Mouse (Mus musculus) monocyte, adult 5-6 weeks (primary cell): ENCODE measurements around the gene Patj. TPM values are rescaled to one million over a fixed set of nuclear protein-coding genes. Genes with fewer than 3 reads are reported as not detected.

Experiments
- ATAC-seq: fragments of 153-309, 156-312 bp; replicated peaks from 2 replicates; pipeline ENCODE4 v1.8.0; 2017; ENCODE audit warnings: mild to moderate bottlenecking; ENCODE audit not compliant: low TSS enrichment, insufficient number of reproducible peaks, severe bottlenecking, poor library complexity, low FRiP score
- total RNA-seq: library from RNA; stranded (forward); fragments of 200-1000, 200-491, 200-594 nt; gene quantifications from 3 replicates; pipeline ENCODE4 v1.2.3, GENCODE M21; 2017

Patj gene
- total RNA-seq, 1 experiment from 2014 or later, result 3.1 TPM

DNA sequence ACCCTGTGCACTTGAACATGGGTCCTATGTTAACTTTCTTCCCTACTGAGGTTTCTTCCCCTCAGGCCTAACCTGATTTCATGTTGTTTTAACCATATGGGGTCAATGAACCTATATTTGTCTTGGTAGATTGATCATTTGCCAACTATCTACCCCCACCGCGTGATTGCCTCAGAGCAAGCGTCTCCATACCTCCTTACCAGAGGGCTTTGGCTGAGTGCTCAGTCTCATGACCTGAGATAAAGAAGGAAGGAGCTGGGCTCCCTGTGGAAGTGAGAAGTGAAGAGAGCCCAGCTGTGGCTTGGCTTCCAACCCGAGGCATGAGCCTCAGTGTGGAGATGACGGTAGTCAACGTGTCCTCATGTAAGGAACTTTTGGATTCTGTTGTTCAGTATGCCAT is 160.9 kb downstream of the Patj start:
- no peak for ATAC-seq

DNA sequence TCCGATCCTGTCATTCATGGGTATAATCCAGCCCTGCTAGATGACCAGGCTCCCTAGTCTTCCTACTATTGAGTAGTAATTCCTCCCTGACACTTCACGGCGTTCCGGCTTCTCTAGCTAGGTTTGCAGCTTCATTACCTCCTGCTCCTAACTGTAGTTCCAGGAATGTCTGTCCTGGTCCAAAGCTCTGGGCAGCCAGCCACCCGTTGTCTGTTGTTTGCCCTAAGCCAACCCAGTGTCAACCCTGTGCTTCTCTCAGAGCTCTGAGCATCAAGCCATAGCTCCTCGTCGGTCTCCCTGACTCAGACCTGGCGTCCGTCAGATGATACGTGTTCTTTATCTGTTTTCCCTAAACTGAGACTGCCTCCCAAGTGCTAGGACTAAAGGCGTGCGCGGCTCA is 161.6 kb downstream of the Patj start:
- ATAC-seq, result no peak

DNA sequence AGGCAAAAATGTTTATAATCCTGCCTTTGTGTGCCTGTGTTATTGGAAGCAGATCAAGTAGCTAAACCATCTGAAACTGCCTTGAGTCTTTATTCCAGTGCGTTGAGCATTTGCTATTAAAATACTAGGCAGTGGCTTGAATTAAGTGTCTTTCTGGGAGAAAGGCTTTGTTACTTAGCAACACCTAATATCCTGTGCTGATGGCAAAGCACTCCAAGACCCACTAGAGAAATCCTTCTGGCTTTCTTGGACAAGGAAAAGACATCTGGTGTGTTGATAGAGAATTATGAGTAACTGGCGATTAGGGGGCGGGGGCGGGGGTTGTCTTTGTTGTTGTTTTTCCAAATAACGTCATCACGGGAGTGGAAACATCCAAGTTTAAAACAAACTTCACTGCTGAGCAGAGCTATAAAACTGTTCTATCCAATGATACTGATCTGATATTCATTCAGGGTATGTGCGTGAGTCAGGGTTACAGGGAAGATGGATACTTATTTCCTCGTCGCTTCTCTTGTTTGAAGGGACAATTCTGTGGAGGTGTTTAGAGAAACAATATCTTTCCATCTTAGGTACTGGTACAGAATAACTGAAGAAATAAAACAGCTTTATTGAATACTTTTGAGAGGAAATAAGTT is 164.7 kb downstream of the Patj start:
- no peak for ATAC-seq

DNA sequence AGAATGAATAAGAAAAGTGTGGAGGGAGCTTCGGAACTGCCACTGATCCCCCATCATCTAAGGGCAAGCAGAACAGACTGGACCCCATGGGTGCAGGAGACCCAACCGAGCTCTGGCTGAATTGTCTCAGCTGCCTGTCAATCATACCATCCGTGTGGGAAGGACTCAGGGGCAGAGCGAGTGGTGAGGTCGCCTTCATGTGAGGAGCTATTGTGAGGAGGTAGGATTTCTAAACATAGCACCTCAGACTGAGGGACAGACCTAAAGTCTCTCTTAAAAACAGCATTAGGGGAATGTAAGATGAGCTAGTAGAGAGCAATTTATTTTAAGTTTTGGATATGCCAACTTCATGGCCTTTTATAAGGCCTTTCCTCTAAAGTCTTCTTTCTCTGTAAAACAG is 167.5 kb downstream of the Patj start:
- ATAC-seq, result no peak

DNA sequence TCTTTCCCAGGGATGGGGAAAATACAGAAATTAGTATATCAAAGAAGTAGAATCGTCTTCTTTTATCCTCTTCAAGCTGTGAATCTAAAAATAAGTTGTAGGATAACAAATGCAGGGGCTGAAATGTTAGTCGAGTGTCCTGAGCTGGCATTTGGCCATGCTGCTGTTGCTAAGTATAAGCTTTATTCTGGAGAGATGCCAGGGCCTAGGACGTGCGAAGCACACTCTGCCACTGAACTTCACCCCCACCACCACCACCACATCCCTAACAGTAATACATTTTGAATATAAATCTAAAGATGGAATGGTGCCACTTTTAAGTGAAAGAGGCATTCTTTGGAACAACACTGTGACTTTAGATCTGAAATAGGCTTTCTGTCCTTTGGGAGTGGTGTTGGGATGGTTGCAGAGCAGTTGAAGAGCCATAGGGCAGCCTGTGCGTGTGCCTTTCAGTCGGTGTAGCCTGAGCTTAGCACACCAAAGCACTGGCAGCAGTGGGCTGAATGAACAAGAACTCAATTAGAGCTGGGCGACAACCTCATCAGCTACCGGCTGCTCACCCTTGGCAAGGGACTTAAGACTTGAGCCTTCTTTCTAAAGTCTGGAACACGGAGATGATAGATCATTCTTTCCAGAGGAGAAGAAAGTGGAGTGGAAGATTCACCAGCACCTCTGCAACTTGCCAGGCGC is 168.1 kb downstream of the Patj start:
- no peak for ATAC-seq

DNA sequence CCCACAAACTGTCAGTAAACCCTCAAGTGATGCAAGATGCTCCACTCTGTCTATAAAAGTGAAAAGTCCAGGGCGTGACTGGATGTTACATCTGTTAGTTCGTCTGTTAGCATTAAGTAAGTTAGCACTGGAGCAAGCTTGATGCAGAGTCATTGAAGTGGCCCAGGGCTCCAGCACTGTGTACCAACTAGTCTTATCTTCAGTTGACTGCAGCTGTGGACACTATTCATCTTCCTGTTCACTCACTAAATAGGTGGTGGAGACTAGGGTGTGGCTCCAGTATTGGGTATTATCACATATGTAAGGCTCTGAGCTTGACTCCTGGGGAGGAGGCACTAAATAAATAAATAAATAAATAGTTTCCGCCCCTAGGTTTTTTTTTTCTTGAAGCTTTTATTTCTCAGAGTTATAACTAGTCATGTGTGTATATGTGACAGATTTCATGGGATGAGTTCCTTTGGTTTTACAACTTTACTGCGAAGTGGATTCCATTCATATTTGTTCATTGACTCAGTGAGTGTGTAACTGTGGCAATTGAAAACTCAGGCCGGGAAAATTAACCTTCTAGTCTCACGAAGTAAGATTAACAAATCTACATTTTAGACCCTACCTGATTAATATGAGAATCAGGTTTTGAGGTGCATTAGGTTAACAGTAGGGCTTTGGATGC is 168.7 kb downstream of the Patj start:
- ATAC-seq, result no peak

DNA sequence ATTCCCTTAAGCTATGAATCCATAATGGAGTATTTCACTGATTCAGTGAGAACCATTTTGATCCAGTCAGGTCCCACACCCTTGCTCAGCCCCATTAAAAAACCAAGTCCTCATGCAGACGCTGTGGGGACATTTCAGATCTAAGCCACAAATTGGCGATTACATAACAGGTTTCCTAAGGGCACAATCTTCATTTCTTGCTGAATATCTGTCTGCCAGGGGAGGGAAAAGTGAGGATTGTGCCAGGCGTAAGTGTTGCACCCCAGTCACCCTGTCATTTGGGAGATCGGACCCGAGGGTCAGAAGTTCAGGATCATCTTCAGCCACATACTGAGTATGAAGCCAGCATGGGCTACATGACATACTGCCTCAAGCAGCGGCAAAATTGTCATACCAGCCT is 171.2 kb downstream of the Patj start:
- ATAC-seq, result no peak

DNA sequence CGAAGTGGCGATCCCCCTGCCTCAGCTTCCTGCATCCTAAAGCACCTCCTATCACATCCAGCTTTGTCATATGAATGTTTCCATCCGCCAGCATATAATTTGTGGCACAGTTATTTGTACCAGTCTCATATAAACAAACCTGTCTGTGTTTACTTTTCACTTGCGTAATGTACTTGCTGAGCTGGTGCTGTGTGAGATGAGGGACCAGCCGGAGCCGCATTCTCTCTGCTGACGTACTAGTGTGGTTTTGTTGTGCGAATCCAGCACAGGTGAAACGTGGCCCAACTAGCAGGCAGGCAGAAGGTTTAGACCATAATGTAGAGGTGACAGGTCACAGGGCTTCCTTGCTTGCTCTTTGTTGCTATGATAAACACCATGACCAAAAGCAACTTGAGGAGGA is 171.9 kb downstream of the Patj start:
- ATAC-seq, result no peak

DNA sequence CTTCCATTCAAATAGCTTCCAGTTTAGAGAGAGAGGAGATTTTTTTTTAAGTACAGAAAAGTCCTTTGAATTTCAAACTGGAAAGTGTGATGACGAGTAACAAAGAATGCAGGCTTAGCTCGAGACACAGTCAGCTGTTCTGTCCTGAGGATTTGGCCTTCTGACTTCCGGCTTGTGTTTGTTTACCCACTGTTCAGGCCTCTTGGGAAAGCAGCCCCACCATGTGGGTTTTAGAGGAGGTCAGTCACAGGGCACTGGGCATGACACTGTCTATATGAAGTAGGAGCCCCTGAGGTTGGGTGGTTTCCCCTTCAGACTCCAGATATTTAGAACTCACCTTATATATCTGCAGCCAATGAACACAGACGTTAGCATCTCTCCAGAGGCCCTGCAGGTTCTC is 174.3 kb downstream of the Patj start:
- no peak for ATAC-seq

DNA sequence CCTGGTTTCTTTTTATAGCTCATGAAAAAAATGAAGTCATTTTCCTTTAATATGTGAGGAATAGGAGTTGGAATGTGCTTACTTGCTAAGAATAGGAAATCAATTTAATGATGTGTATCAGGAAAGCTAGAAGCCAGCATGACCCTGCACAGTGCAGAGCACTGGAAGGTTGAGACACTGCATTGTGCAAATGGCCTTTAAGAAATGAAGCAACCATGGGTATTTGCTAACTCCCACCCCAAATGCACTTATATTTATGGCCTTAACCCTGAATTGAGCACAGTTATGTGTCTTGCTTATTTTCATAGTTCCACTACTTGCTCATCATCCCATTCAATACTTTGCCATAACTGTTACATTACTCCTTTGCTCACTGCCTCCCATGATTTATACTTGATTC is 181.7 kb downstream of the Patj start:
- no peak for ATAC-seq

DNA sequence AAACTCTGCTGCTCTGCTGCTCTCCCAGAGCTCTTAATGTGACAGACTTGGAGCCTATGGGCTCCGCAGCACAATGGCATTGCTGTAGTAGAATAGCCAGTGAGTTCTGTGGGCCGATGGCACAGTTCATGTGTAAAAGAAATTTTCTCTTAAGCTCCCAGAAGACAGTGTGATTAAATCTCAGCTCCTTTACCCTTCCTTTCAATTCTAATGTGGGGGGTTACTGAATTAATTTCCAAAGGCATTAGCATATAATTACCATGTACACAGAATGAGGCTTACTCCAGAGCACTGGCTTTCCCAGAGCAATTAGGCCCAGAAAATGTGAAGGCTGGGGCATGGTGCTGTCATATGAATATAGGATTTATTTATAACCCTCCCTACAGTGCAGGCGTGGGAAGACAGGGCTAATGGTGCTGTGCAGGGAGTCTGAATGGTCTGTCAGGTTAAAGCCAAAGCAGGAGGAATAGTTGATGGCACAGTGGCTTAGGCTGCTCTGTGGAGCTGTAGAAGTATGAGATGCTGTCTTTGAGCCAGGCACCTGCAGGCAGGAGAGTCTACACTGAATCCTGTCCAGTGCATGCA is 182.5 kb downstream of the Patj start:
- ATAC-seq, result no peak

DNA sequence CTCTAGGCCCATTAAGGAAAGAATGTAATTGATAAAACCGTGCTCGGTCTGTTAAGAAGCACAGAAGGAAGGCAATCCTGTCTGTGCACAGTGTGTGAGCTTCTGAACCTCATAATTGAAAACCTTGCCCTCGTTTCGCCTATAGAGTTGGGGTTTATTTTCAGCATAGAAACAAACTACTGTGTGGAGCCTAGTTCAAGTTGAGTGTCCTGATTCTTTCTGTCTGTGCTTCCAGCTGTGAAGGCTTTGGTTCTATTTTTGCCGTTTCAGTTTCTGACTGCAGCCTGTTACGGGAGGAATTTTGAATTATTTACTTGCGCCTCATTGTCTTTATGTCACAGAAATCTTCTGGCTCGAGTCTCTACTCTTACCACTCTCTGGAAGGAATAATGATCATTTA is 185.9 kb downstream of the Patj start:
- no peak for ATAC-seq

DNA sequence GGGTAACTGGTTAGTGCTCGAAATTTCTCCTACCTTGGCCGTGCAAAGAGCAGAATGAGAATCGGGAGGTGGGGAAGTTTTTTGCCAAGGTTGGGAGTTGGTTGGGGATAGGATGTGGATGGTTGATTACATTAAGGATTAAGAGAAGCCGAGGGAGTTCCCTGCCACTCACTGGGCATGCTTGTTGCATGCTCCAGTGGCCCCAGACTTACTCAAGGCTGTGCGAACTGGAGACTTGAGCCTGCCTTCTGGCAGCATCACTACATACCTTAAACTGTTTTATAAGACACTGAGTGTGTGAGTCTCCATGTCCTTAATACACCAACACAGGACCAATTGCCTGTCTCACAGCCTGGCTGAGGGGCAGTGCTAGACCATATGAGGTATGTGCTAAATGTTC is 188.4 kb downstream of the Patj start:
- ATAC-seq, result no peak

DNA sequence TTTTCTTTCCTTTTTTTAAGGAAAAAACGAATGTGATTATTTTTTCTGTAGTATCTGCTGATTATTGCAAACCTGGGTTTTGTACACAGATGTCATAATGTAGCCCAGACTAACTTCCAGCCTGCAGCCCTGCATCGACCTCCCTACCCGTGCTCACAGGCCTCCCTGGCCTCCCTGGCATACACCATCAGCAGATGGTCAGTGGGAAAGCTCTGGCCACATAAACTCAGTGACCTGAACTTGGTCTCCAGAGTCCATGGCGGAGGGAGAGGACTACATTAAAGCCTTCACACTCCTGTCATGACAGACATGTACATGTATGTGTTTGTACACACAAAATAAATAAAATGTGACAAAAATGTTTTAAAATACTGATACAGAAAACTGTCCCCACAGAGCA is 190.7 kb downstream of the Patj start:
- ATAC-seq, result no peak

DNA sequence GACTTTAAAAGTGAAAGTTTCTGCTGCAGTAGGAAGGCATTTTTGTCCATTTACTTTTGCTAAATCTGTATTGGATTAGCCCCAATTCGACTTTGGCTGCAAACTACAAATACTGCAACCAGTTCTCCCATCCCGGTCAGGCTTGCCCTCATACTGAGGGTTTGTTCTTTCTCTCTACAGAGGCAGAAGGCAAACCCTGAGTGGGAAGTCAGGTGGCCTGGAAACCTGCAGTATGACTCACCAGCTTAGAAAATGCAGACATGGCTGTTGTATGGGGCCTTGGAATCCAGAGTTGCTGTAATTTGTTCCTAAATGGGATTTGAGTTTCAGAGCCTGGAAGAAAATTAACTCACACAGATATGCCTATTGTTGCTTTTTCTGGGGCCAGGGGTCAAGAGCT is 192.1 kb downstream of the Patj start:
- no peak for ATAC-seq

DNA sequence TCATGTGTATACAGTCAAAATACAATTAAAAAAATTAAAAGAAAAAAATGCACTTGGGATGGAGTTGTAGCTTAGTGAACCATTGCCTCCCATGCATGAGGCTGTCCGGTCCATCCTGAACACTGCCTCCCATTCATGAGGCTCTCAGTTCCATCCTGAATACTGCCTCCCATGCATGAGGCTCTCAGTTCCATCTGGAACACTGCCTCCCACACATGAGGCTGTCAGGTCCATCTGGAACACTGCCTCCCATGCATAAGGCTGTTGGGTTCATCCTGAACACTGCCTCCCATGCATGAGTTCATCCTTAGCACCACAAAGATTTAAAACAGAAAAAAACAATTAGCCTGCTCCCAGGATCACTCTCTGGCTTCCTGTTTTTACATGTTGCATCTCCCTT is 198.4 kb downstream of the Patj start:
- ATAC-seq, result no peak

DNA sequence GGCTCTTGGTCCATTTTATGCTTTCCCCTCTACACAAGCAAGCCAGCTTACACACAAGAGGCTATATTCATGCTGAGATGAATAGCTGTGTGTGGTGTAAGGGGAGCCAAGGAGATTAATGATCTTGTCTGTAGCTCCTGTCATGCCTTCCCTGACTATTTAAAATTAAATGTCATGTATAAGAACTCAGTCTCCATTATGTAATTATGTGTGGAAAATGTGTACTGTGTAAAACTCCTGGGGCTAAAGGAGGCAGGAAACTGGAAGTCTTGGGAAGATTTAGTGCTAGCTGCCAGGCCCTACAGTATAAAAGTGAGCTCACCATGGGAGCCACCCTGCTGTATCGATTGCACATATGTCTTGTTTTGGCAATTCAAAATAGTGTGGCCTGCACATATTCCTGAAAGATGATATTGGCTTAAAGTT is 203.0 kb downstream of the Patj start:
- no peak for ATAC-seq

DNA sequence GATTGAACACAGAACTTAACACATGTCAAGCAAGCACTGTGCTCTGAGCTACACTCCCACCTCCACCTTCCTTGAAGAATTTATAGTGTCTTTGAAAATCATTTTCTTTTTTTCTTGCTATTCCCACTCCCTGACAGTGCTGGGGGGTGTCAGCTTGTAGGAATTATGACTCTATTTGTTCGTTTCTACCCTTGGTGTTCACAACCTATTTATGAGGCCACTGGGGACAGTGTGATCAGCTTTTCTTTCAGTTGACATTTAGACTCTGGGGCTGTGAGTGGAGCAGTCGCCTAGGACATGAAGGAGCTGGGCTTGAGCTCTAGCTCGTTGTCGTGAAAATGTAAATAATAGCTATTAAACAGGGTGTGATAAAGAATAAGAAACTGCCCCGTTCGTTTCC is 203.8 kb downstream of the Patj start:
- ATAC-seq, result no peak

DNA sequence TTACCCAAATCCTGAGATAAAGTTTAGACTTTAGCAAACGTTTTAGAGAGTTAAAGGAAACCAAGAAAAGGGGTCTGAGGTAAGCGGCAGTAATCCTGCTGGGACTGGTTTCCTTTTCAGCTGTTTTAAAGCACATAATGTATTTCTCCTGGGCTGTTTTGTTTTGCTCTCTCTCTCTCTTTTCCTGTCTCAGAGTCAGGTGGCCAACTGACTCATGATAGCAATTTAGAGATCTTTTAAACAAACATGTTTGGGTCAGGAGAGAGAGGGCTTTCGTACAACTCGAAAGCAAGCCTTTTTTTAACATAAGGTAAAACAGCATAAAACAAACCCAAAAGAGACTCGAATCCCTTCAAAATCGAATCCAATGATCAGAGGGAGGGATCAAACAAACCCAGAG is 207.5 kb downstream of the Patj start:
- no peak for ATAC-seq

DNA sequence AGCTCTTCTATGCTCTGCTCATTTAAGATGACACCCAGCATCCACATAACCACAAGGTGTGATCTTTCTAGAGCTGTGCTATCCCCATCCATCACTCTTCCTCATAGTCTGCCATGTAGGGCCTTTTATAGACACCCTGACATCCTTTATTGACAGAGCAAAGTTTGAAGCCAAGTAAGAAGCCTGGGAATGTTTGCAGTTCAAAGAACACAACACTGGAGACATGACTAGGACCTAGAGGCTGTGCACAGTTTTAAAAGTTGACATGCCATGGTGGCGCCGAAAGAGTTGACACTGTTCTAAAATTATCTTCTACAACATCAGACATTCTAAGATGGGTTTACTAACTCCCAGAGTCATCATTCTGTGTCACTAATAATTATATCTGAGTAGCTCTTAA is 214.9 kb downstream of the Patj start:
- ATAC-seq, result no peak
